Mouse (Mus musculus) liver (tissue): ENCODE data around the gene H2-T24.

Source experiments
- DNase-seq: peaks from one replicate; pipeline ENCODE4 v3.0.0-alpha.2; 2020; ENCODE audit warnings: mixed read lengths

The H2-T24 gene

GRCm38 (mm10) chr17:35980363-35980754, 40.0 kb downstream of the H2-T24 start:
- DNase-seq = peak; percentile 40

DNA sequence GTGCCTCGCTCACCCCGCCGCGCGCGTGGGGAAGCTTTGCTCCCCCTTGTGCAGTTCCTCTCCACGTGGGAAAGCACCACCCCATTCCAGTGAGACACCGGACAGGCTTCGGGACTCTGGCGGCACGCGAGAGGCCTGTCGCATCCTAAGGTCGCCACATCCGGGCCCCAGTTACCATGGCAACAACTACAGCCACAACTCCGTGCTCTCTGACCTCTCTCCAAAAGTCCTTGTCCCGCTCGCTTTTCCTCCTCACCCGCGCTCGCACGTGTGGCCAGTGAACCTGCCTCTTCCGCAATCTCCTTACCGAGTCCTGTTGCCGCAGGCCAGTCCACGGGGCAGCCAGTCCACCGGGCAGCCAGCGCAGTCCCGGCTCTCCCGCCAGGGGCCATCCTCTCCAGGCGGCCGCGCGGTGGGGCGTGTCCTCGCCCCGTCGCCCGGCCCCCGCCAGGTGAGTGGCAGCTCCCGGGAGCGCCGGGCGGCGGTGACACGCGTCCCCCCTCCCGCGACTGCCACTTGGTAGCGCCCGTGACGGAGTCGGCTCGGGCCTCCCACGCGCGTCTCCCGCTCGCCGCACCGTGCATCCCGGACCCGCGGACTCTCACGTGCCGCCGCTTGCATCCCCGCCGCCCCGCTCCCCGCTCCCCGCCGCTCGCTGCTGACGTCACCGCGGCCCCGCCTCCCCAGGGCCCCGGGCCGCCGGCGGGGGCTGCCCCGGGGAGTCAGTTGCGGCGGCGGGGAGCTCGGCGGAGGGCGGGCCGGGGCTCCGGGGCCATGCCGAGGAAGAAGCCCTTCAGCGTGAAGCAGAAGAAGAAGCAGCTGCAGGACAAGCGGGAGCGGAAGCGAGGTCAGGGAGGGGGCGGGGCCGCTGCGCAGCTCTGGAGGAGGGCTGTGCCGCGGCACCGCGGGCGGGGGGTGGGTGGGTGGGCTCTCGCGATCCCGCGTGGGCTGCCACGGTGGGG, 40.7 kb downstream of the H2-T24 start, which contains the start of the genes Gnl1 and Prr3:
TSS of gene Gnl1 (plus strand) at position 451 of the 962 bp plus-strand sequence.
TSS of gene Prr3 (minus strand) at position 836 of the 962 bp plus-strand sequence.
- peak; percentile 84 for DNase-seq

GRCm38 (mm10) chr17:35978811-35979400, 41.5 kb downstream of the H2-T24 start:
- peak; percentile 42 for DNase-seq

GRCm38 (mm10) chr17:35972131-35972530, 48.2 kb downstream of the H2-T24 start:
- no peak for DNase-seq

GRCm38 (mm10) chr17:35969418-35970389, 50.7 kb downstream of the H2-T24 start, which contains the start of gene Abcf1:
TSS of gene Abcf1 (minus strand) at chr17:35969761.
- DNase-seq = peak; percentile 100

DNA sequence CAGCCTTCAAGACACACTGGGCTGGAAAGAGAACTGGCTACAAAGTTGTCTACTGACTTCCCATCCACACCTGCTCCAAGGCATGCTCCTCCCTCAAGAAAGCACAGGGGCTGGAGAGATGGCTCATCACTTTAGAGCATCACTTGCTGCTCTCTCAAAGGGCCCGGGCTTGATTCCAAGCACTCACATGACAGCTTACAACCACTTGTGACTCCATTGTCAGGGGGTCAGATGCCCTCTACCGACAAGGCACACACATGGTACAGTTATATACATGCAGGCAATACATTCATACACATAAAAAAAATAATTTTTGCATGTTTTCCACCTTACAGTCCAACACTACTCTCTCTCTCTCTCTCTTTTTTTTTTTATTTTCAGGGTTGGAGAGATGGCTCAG, 52.7 kb downstream of the H2-T24 start:
- no peak for DNase-seq

DNA sequence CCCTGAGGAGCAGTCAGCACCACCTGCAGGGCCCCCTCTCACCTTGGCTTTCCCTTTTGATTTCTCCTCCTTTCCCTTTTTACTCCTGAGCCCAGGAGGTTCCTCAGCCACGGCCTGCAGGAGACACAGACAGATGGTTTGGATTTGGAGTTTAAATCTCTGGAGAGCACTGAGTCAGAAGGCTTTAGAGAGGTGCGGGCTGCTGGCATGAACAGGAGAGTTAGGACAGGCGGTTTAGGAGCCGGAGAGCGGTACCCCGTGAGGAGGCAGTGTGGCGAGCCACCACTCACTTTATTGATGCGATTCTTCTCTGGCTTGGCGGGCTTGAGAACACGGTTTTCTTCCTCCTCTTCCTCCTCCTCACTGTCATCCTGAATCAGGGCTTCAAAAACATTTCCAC, 57.1 kb downstream of the H2-T24 start:
- no peak for DNase-seq

GRCm38 (mm10) chr17:35958533-35959223, 61.7 kb downstream of the H2-T24 start:
- DNase-seq = no peak
